Mouse (Mus musculus) neural tube, embryonic 11.5 days (tissue): ENCODE results near the gene Rcn3. TPM values are rescaled to one million over a fixed set of nuclear protein-coding genes. Genes with fewer than 3 reads are reported as not detected.
A peak's percentile ranks its signal among the peaks of the same experiment; 100 is the strongest.

ENCODE experiments used
- ATAC-seq: fragments of 200-750 bp; cut with Nextera tagmentation; 2 replicates; pipeline ENCODE4 v1.8.0; 2017; ENCODE audit warnings: moderate number of reproducible peaks, mild to moderate bottlenecking, moderate TSS enrichment, moderate library complexity; ENCODE audit not compliant: insufficient read depth, low FRiP score, low TSS enrichment
- DNase-seq: peaks from one replicate; pipeline ENCODE4 v3.0.0-alpha.2; 2015; ENCODE audit warnings: low spot score
- H3K27ac ChIP-seq: fragments of 300-500 bp; sonication (generic); 2 replicates; pipeline ENCODE4 v1.5.1; 2014; ENCODE audit warnings: low read depth, mild to moderate bottlenecking, low read length
- H3K27me3 ChIP-seq: fragments of 300-500 bp; sonication (generic); 2 replicates; pipeline ENCODE4 v1.6.1; 2014; ENCODE audit warnings: mild to moderate bottlenecking, low read length, mixed read lengths; ENCODE audit not compliant: control insufficient read depth, insufficient read depth
- H3K36me3 ChIP-seq: fragments of 300-500 bp; sonication (generic); 2 replicates; pipeline ENCODE4 v1.6.1; 2014; ENCODE audit warnings: mild to moderate bottlenecking, low read length, moderate library complexity, mixed read lengths; ENCODE audit not compliant: control insufficient read depth, insufficient read depth
- H3K4me1 ChIP-seq: fragments of 300-500 bp; sonication (generic); 2 replicates; pipeline ENCODE4 v1.6.1; 2014; ENCODE audit warnings: low read length, mixed read lengths; ENCODE audit not compliant: control insufficient read depth, insufficient read depth
- H3K4me2 ChIP-seq: fragments of 300-500 bp; sonication (generic); 2 replicates; pipeline ENCODE4 v1.6.1; 2014; ENCODE audit warnings: low read depth, mild to moderate bottlenecking, moderate library complexity
- H3K4me3 ChIP-seq: fragments of 300-500 bp; sonication (generic); 2 replicates; pipeline ENCODE4 v1.5.1; 2014; ENCODE audit warnings: low read depth, low read length
- H3K9ac ChIP-seq: fragments of 300-500 bp; sonication (generic); 2 replicates; pipeline ENCODE4 v1.6.1; 2014; ENCODE audit warnings: mild to moderate bottlenecking, low read length
- H3K9me3 ChIP-seq: fragments of 300-500 bp; sonication (generic); 2 replicates; pipeline ENCODE4 v1.6.1; 2016; ENCODE audit warnings: low read length; ENCODE audit not compliant: control insufficient read depth
- WGBS: fragments of 180-500 bp; shearing (Covaris S2); extraction: QIAGEN DNeasy Blood & Tissue Kit; methylation state at CpG from one replicate; pipeline ENCODE4 v1.1.7; 2014; 5-methylcytosine and 5-hydroxymethylcytosine counted together
- polyA plus RNA-seq: library from polyadenylated mRNA; unstranded; fragments of >200 nt; fragmentation: Nextera tagmentation; extraction: Ambion mirVana; gene quantifications from 2 replicates; pipeline ENCODE4 v1.2.1, GENCODE M21; 2014

The Rcn3 gene
- 142 and 151 TPM in 2 replicates for polyA plus RNA-seq

DNA sequence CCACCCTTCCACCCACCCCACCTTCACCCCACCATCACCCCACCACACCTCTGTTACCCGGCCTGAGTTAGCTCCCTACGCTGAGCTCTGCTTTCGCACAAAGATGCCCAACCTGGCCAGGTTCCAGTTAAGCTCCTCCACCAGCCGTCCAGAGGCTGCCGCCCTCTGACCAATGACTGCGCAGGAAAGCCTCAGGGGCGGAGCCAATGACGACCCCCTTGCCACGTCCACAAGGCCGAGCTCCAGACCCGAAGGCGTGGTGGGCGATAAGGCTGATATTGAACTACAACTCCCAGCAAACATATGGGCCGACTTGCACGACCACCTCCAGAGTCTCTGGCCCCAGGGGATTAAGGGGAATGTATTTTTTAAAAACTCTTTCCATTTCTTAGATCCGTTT lies at the start of gene Rcn3:
Gene Rcn3 (minus strand): TSS at position 174 of the 400 bp plus-strand sequence.
- Histone ChIP-seq H3K4me3 (peak within 1 kb of the TSS; percentile 49), H3K4me2 (peak within 1 kb of the TSS; percentile 60), H3K36me3 (no peaks in the 10 kb centered on the region; the same call in 1 of the 2 replicates), H3K9ac (peak within 1 kb of the TSS; percentile 55), H3K27ac (0 out of 2 replicates have a peak within 1 kb of the TSS, but pooled peaks have one; percentile 23), H3K9me3 (no peaks in the 10 kb centered on the region), H3K4me1 (0 out of 2 replicates have a peak, but pooled peaks cover 2% of the 10 kb centered on the region), H3K27me3 (no peaks in the 10 kb centered on the region)
- ATAC-seq, result peak; percentile 90
- whole genome bisulfite sequencing, result under 1% methylated on average over 16 of the region's 16 CpGs
- peak; percentile 93 for DNase-seq

DNA sequence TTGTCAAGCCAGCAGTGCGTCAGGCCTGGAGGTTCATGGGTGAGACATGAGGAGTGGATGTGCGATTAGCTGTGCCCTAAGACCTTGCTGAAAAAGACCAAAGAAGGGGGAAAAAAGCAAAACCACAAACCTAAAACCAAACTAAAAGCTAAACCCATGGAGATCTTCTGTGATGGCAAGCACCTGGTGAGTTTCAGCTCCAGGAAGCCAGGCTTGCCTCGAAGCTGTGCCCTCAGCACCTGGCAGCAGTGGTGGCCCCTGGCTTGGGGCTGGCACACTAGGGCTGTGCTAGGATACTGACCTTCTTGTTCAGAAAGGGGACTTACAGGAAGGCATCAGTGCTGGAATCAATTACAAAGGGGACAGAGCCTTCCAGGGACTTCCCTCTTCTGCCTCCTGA lies 49.3 kb upstream of the Rcn3 start:
- no peaks in the 10 kb centered on the region for H3K27me3 ChIP-seq
- H3K27ac ChIP-seq, result no peak overlapping the region
- no peaks in the 10 kb centered on the region for H3K4me1 ChIP-seq
- H3K36me3 ChIP-seq, result peaks cover 4% of the 10 kb centered on the region; the same call in 1 of the 2 replicates
- no peak overlapping the region for H3K4me3 ChIP-seq
- H3K4me2 ChIP-seq, result no peak overlapping the region
- ATAC-seq (no peak), DNase-seq (no peak)
- 92% methylated on average over 3 of the region's 3 CpGs for WGBS
- no peak overlapping the region for H3K9ac ChIP-seq
- H3K9me3 ChIP-seq, result no peaks in the 10 kb centered on the region

DNA sequence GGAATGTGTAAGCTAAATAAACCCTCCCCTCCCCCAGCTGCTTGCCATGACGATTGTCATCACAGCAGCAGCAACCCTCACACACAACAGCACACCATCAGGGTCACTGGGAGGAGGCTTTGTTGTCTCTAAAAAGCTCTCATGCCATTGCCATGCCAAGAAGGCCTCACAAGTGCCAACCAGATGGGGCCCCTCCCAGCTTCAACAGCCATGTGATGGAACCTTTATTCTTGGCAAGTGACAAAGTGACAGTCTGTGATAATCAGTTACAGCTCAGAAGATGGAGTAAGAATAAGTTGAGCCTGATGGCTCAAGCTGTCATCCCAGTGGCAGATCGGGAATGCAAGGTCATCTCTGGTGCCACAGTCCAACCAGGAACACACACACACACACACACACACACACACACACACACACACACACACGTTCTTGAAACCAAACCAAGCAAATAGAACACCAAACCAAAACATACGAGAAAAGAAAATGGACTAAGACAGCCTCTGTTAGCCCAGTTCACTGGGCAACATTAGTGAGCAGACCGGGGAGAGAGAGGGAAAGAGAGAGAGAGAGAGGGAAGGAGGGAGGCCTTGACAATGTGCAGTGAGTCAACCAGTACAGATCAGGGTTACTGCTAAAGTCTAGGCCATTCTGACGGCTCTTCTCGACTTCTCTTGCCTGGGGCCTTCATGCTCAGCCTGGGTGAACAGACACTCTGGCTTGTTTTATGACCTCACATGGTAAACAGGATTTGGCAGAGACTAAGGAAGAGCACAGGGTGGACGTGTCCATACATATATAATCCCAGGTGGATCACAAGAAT lies 48.1 kb upstream of the Rcn3 start:
- Histone ChIP-seq H3K36me3 (peaks cover 4% of the 10 kb centered on the region; the same call in 1 of the 2 replicates), H3K27me3 (no peaks in the 10 kb centered on the region), H3K4me1 (no peaks in the 10 kb centered on the region), H3K27ac (no peak overlapping the region), H3K9ac (no peak overlapping the region), H3K4me3 (no peak overlapping the region), H3K4me2 (no peak overlapping the region), H3K9me3 (no peaks in the 10 kb centered on the region)
- ATAC-seq (no peak), DNase-seq (no peak)
- 77% methylated on average over 8 of the region's 8 CpGs for WGBS

DNA sequence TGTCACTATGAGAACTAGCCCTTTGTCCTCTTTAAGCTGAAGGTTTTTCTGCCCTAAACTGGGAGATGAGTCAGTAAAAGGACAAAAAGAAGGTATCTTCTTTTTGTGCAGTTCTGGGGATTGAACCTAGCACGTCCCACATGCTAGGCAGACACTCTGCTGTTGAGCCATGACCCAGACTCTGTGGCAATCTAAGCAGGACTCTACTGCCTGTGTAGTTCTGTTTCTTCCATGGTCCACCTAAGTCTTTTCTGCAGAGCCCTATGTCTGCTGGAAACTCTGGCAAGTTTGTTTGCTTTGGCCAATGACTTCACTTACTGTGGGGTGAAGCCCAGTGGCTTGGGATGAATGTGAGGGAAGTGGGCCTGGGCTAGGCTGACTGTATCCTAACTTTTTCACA lies 46.4 kb upstream of the Rcn3 start:
- H3K4me1 ChIP-seq, result no peaks in the 10 kb centered on the region
- H3K27ac ChIP-seq, result no peak overlapping the region
- DNase-seq, result no peak
- 88% methylated on average over 1 of the region's 1 CpGs for WGBS
- H3K9ac ChIP-seq, result no peak overlapping the region
- H3K36me3 ChIP-seq, result peaks cover 4% of the 10 kb centered on the region; the same call in 1 of the 2 replicates
- H3K27me3 ChIP-seq, result no peaks in the 10 kb centered on the region
- H3K9me3 ChIP-seq, result no peaks in the 10 kb centered on the region
- no peak for ATAC-seq
- no peak overlapping the region for H3K4me3 ChIP-seq
- H3K4me2 ChIP-seq, result no peak overlapping the region

- H3K9ac ChIP-seq, result no peak overlapping the region
- ATAC-seq (no peak), DNase-seq (no peak)
- H3K27me3 ChIP-seq, result no peaks in the 10 kb centered on the region
- 83% methylated on average over 12 of the region's 12 CpGs for WGBS
- no peaks in the 10 kb centered on the region for H3K36me3 ChIP-seq
- no peaks in the 10 kb centered on the region for H3K4me1 ChIP-seq
- no peaks in the 10 kb centered on the region for H3K9me3 ChIP-seq
- no peak overlapping the region for H3K27ac ChIP-seq
- no peak overlapping the region for H3K4me2 ChIP-seq
- H3K4me3 ChIP-seq, result no peak overlapping the region
Observed at GRCm38 (mm10) chr7:45137171-45138006, 45.4 kb upstream of the Rcn3 start.

- DNase-seq, result peak; percentile 86
- Histone ChIP-seq H3K9me3 (no peaks in the 10 kb centered on the region), H3K9ac (peak within 1 kb of the TSS; percentile 55), H3K27ac (no peak within 1 kb of the TSS), H3K36me3 (no peaks in the 10 kb centered on the region), H3K4me1 (no peaks in the 10 kb centered on the region), H3K4me2 (peak within 1 kb of the TSS; percentile 66), H3K4me3 (peak within 1 kb of the TSS; percentile 42), H3K27me3 (no peaks in the 10 kb centered on the region)
- 3% methylated on average over 29 of the region's 29 CpGs for WGBS
- peak; percentile 78 for ATAC-seq
Observed at GRCm38 (mm10) chr7:45135993-45136567, 44.1 kb upstream of the Rcn3 start, which contains the start of the genes Gm45713 and Flt3l. TSS of gene Gm45713 (minus strand) at chr7:45136231. TSS of gene Flt3l (minus strand) at chr7:45136432.

DNA sequence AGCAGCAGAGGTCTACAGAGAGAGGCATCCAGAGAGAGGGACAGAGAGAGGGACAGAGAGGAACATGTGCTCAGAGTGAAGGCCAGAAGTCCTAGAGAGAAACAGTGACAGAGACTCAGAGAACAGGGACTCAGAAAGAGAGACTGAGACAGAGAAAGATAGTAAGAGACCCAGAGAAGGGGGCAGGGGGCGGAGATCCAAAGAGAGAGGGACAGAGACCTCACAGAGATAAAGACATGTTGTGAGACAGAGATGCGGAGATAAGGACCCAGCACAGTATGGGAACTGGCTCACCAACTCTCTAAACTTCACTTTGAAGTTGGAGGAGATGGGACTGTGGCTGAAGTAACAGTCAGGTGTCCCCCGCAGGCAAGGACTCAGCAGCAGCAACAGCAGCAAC lies 43.3 kb upstream of the Rcn3 start:
- no peak for DNase-seq
- no peaks in the 10 kb centered on the region for H3K4me1 ChIP-seq
- H3K4me2 ChIP-seq, result peak overlapping the region; percentile 66
- no peaks in the 10 kb centered on the region for H3K9me3 ChIP-seq
- no peaks in the 10 kb centered on the region for H3K27me3 ChIP-seq
- ATAC-seq, result no peak
- WGBS, result 69% methylated on average over 3 of the region's 3 CpGs
- H3K4me3 ChIP-seq, result peak overlapping the region; percentile 42; the same call in 1 of the 2 replicates
- no peak overlapping the region for H3K27ac ChIP-seq
- no peaks in the 10 kb centered on the region for H3K36me3 ChIP-seq
- H3K9ac ChIP-seq, result no peak overlapping the region

GRCm38 (mm10) chr7:45134544-45135026 lies 42.6 kb upstream of the Rcn3 start:
- ATAC-seq (no peak), DNase-seq (peak; percentile 45)
- WGBS, result 10% methylated on average over 12 of the region's 12 CpGs
- H3K9ac ChIP-seq, result no peak overlapping the region
- no peaks in the 10 kb centered on the region for H3K36me3 ChIP-seq
- no peaks in the 10 kb centered on the region; the same call in 1 of the 2 replicates for H3K4me1 ChIP-seq
- no peak overlapping the region for H3K4me3 ChIP-seq
- no peak overlapping the region for H3K4me2 ChIP-seq
- H3K9me3 ChIP-seq, result no peaks in the 10 kb centered on the region
- H3K27ac ChIP-seq, result no peak overlapping the region
- no peaks in the 10 kb centered on the region for H3K27me3 ChIP-seq
